Mouse (Mus musculus) hindbrain, embryonic 11.5 days (tissue): ENCODE measurements around the gene Prr19. TPM values are rescaled to one million over a fixed set of nuclear protein-coding genes. Genes with fewer than 3 reads are reported as not detected.

Experiments
- ATAC-seq: fragments of 200-750 bp; cut with Nextera tagmentation; 2 replicates; pipeline ENCODE4 v1.8.0; 2017; ENCODE audit warnings: mild to moderate bottlenecking, moderate TSS enrichment, moderate library complexity; ENCODE audit not compliant: low FRiP score
- DNase-seq: peaks from one replicate; pipeline ENCODE4 v3.0.0-alpha.2; 2015; ENCODE audit warnings: low spot score
- H3K27ac ChIP-seq: fragments of 300-500 bp; sonication (generic); 2 replicates; pipeline ENCODE4 v1.5.1; 2014; ENCODE audit warnings: mild to moderate bottlenecking, low read depth, low read length
- H3K27me3 ChIP-seq: fragments of 300-500 bp; sonication (generic); 2 replicates; pipeline ENCODE4 v1.6.1; 2014; ENCODE audit warnings: mild to moderate bottlenecking, low read length, moderate library complexity, mixed read lengths; ENCODE audit not compliant: control insufficient read depth, insufficient read depth
- H3K36me3 ChIP-seq: fragments of 300-500 bp; sonication (generic); 2 replicates; pipeline ENCODE4 v1.6.1; 2014; ENCODE audit warnings: mild to moderate bottlenecking, low read length, moderate library complexity, mixed read lengths; ENCODE audit not compliant: control insufficient read depth, insufficient read depth
- H3K4me1 ChIP-seq: fragments of 300-500 bp; sonication (generic); replicated peaks from 2 replicates; pipeline ENCODE4 v1.6.1; 2014; ENCODE audit warnings: low read length, mixed read lengths; ENCODE audit not compliant: control insufficient read depth, insufficient read depth
- H3K4me2 ChIP-seq: fragments of 300-500 bp; sonication (generic); replicated peaks from 2 replicates; pipeline ENCODE4 v1.6.1; 2014; ENCODE audit warnings: mild to moderate bottlenecking, low read depth, low read length
- H3K4me3 ChIP-seq: fragments of 300-500 bp; sonication (generic); 2 replicates; pipeline ENCODE4 v1.5.1; 2014; ENCODE audit warnings: low read depth, low read length
- H3K9ac ChIP-seq: fragments of 300-500 bp; sonication (generic); 2 replicates; pipeline ENCODE4 v1.6.1; 2014; ENCODE audit warnings: low read depth, low read length
- H3K9me3 ChIP-seq: fragments of 300-500 bp; sonication (generic); 2 replicates; pipeline ENCODE4 v1.6.1; 2016; ENCODE audit warnings: low read length; ENCODE audit not compliant: control insufficient read depth
- WGBS: fragments of 180-500 bp; shearing (Covaris S2); extraction: QIAGEN DNeasy Blood & Tissue Kit; methylation state at CpG from one replicate; pipeline ENCODE4 v1.1.7; 2014; 5-methylcytosine and 5-hydroxymethylcytosine counted together
- polyA plus RNA-seq: library from polyadenylated mRNA; unstranded; fragments of >200 nt; fragmentation: Nextera tagmentation; extraction: Ambion mirVana; gene quantifications from 2 replicates; pipeline ENCODE4 v1.2.1, GENCODE M21; 2014

Prr19 gene
- polyA plus RNA-seq, 1 experiment from 2014 or later: 1.3 TPM

DNA sequence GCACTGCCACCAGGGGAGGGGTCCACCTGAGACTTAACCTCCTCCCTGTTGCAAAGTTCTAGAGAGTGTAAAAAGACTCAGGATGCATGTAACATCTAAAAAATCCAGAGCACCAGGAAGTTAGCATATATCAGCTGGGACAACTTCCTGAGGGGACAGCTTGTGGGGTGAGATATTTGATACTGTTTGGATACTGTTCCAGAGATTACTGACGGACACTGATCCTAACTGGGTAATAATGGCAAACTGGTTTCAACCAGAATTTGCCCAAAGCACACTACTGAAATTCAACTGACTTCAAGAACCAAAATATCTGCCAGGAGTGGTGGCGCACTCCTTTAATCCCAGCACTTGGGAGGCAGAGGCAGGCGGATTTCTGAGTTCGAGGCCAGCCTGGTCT is 6.7 kb upstream of the Prr19 start:
- ATAC-seq: no peak
- Histone ChIP-seq H3K4me1 (no peaks in the 10 kb centered on the region), H3K4me3 (no peak overlapping the region), H3K9me3 (no peaks in the 10 kb centered on the region), H3K27ac (no peak overlapping the region), H3K36me3 (peaks cover 23% of the 10 kb centered on the region), H3K4me2 (no peak overlapping the region), H3K27me3 (no peaks in the 10 kb centered on the region), H3K9ac (no peak overlapping the region)
- no peak for DNase-seq
- WGBS: 91% methylated on average over 4 of the region's 4 CpGs

DNA sequence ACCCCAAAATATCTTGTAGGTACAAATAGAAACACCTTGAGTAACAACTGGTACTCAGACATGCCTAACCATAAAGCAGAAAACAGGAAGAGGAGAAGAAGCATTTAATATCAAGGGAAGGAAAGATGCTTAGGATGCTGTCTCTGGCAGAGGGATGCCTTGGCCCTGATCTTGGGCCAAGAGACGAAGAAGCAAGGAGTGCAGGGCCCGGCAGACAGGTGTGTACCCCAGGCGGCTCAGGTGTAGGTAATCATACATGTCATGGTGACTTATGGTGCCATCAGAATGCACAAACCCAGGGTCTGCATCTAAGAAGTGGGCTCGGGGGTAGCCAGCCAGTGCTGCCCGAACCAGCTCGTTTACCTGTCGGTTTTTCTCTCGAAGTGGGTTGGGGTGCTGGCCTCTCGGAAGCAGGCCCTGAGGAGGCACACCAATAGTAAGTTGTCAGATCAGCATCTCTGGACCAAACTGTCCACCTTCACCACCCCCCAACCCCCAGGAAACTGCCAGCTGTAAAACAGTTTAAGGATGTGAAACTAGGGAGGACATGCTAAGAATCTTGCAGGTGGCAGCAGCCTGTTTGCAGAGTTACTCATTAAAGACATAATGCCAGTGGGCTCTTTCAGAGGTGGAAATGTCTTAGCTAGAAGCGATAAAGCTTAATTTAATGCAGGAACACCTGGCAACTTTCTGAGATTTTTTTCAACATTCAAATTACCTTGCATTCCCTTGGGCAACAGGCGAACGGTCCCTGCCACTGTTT is 6.1 kb upstream of the Prr19 start:
- H3K4me3 ChIP-seq: no peak overlapping the region
- no peak overlapping the region for H3K9ac ChIP-seq
- peaks cover 19% of the 10 kb centered on the region for H3K36me3 ChIP-seq
- H3K9me3 ChIP-seq: no peaks in the 10 kb centered on the region
- 90% methylated on average over 12 of the region's 12 CpGs for WGBS
- no peak for ATAC-seq
- H3K27me3 ChIP-seq: no peaks in the 10 kb centered on the region
- no peak for DNase-seq
- H3K4me2 ChIP-seq: no peak overlapping the region
- no peaks in the 10 kb centered on the region for H3K4me1 ChIP-seq
- no peak overlapping the region for H3K27ac ChIP-seq

DNA sequence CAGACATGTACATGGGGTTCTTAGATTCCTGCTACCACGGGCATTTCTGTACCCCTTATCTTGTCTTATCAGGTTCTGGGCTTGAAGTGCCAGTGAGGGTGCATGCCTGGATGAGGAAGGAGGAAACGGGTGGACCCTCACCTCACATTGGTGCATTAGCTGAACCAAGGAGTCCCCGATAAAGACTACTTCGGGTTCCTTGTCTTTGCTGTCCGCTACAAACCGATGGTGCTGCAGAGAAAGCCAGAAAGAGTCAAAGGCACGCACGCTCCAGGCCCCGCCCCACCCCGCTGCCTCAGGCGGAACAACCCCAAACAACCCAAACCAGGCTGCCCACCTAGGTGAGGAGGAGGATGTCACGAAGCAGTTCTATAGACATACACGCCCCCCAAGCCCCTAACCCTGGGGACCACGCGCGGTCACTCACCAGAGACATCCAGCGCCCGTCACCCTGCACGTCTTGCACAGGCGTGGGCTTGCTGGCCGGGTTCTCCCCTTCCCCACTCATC is 4.2 kb upstream of the Prr19 start:
- peak; percentile 64 for DNase-seq
- WGBS: under 1% methylated on average over 21 of the region's 21 CpGs
- peak overlapping the region; percentile 75 for H3K4me2 ChIP-seq
- no peaks in the 10 kb centered on the region for H3K4me1 ChIP-seq
- H3K9ac ChIP-seq: peak overlapping the region; percentile 85
- H3K27me3 ChIP-seq: no peaks in the 10 kb centered on the region
- H3K9me3 ChIP-seq: no peaks in the 10 kb centered on the region
- H3K4me3 ChIP-seq: peak overlapping the region; percentile 78
- peaks cover 11% of the 10 kb centered on the region for H3K36me3 ChIP-seq
- no peak for ATAC-seq
- peak overlapping the region; percentile 87 for H3K27ac ChIP-seq

DNA sequence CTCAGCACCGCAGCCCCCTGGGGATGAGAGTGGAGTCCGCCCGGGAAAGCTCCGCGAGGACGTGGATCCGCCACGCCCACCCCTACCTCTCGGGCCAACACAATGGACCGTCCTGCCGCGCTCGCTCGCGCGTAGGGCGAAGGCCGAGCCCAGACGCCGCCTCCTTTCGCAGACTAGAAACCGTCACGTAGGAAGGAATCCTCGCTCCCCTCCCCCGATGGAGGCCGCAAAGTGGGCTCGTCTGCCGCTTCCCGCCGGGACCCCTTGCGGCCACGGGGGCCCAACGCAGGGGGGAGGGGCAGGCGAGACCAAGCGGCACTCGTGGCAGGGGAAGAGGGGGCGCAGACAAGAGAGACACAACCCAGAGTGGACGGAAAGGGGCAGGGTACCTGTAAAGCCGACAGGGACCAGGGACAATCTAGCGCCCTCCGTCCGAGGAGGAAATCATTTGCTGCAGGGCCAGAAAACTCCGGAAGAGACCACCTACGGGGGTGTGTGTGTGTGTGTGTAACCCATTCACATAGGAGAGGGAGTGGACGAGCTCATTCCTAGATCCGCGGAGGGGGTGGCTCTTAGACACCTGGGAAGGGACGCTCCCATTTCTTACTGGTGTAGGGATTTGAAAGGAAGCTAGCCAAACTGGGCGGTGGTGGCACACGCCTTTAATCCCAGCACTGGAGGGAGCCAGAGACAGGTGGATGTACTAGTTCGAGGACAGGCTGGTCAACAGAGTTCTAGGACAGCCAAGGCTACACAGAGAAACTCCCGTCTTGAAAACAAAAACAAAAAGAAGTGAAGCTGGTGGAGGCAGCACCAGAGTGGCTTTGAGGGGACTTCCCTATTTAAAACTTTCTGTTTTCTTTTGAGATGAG is 3.5 kb upstream of the Prr19 start, which contains the start of gene Pafah1b3:
TSS of gene Pafah1b3 (minus strand) at position 533 of the 872 bp plus-strand sequence.
- WGBS: under 1% methylated on average over 52 of the region's 52 CpGs
- no peaks in the 10 kb centered on the region for H3K4me1 ChIP-seq
- peak within 1 kb of the TSS; percentile 85 for H3K9ac ChIP-seq
- no peaks in the 10 kb centered on the region for H3K27me3 ChIP-seq
- DNase-seq (peak; percentile 94), ATAC-seq (peak; percentile 94)
- H3K4me2 ChIP-seq: peak within 1 kb of the TSS; percentile 75
- peak within 1 kb of the TSS; percentile 78 for H3K4me3 ChIP-seq
- peaks cover 8% of the 10 kb centered on the region for H3K36me3 ChIP-seq
- peak within 1 kb of the TSS; percentile 87 for H3K27ac ChIP-seq
- H3K9me3 ChIP-seq: no peaks in the 10 kb centered on the region

DNA sequence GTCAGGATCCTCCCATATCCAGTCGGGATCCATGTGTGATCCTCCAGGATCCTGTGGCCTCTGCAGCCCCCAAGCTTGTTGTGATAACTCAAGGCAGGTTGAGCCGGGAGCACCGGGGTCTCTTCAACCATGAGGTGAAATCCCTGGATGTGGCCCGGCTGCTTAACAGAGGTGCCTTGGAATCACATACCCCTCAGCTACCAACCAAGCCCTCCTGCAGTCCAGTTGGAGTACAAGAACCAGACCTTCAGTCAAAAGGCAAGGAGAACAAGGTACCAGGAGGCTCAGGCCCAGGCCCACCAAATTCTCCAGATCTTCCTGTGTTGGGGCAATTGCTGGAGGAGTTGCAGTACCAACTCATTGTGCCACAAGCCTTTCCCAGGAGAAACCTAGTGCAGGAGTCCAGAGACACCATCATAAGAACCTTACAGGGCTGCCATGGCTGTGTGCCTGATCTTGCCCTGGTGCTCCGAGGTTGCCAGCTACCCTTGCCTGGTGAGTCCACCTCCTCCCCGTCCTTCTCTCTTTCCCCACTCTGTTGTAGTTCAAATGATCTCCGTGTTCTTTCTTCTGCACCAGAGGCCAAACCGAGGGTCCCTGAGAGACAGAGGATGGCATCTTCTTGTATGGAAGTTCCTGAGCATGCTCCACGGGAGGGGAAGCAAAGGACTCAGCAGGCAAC is 1.9 kb downstream of the Prr19 start:
- DNase-seq (no peak), ATAC-seq (no peak)
- H3K4me1 ChIP-seq: no peaks in the 10 kb centered on the region
- H3K9me3 ChIP-seq: no peaks in the 10 kb centered on the region
- H3K4me3 ChIP-seq: no peak overlapping the region
- no peak overlapping the region for H3K9ac ChIP-seq
- no peaks in the 10 kb centered on the region for H3K36me3 ChIP-seq
- no peak overlapping the region for H3K4me2 ChIP-seq
- H3K27ac ChIP-seq: no peak overlapping the region
- 66% methylated on average over 9 of the region's 9 CpGs for WGBS
- no peaks in the 10 kb centered on the region for H3K27me3 ChIP-seq

DNA sequence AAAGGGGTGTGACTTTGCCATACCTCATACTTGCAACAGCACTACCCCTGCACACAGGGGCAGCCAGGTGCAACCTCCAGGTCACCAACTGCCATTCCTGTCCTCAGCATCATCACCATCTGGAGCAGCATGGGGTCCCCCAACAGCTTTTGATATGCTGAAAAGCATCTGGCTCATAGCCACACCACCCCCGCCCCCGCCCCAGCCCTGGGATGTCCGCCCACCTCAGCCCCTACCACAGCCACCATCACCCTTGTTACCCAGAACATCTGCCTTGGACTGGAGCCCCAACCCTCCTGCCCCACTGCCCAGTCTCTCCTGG is 2.4 kb downstream of the Prr19 start:
- Histone ChIP-seq H3K4me3 (no peak overlapping the region), H3K27ac (no peak overlapping the region), H3K4me2 (no peak overlapping the region), H3K9me3 (no peaks in the 10 kb centered on the region), H3K36me3 (no peaks in the 10 kb centered on the region), H3K9ac (no peak overlapping the region), H3K4me1 (no peaks in the 10 kb centered on the region), H3K27me3 (no peaks in the 10 kb centered on the region)
- no peak for DNase-seq
- WGBS: 64% methylated on average over 3 of the region's 3 CpGs
- ATAC-seq: no peak

DNA sequence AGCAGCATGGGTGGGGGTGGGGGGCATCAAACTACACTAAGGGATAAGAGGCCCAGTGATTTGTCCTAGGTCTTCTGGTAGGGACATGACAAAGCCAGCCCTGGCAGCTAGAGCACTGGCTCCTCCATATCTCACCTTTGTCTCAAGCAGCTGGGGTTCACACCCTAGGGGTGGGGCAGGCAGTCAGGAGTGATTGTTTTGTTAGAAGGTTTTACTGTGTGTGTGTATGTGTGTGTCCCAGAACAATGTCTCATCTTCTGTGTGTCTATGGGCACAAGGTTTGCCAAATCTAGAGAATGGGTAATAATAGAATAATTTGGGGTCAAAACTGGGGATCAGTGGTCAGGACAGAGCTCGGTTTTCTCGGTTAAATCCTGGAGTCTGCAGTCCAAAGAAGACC is 4.3 kb downstream of the Prr19 start:
- no peak for DNase-seq
- Histone ChIP-seq H3K4me3 (peak overlapping the region; percentile 53), H3K27ac (no peak overlapping the region), H3K36me3 (no peaks in the 10 kb centered on the region), H3K4me2 (peak overlapping the region; percentile 79), H3K4me1 (no peaks in the 10 kb centered on the region), H3K9me3 (no peaks in the 10 kb centered on the region), H3K9ac (peak overlapping the region; percentile 65), H3K27me3 (no peaks in the 10 kb centered on the region)
- peak; percentile 31; the same call in 1 of the 2 replicates for ATAC-seq
- WGBS: 0% methylated on average over 2 of the region's 2 CpGs

DNA sequence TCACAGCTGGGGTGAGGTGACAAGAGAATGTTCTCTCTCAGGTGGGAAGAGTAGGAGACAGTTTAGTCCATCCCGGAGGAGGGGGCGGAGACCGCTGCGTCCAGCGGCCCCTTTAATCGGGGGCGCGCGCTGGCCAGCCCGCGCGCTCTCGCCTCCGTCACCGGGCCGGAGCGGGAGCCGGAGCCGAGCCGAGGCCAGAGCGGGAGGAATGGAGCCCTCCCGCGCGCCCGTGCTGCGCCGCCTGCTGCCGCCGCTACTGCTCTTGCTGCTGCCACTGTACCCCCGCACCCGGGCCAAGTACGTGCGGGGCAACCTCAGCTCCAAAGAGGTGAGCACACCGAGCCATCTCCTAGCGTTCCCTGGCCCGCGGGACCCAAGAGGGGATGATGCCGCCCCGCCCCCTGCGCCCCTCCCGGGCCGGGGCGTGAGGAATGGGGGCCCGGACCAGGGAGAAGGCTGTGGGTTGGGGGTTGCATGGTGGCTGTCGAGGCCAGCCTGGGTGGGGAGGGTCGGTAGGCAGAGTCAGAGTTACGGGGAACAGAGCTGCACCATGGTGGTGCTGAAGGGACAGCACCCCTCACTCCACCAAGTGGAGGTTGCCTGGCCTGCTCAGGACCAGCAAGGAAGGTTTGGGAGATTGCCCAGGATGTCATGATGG is 4.9 kb downstream of the Prr19 start, which contains the start of gene Tmem145:
TSS of gene Tmem145 (plus strand) at position 151 of the 658 bp plus-strand sequence.
- Histone ChIP-seq H3K36me3 (no peaks in the 10 kb centered on the region), H3K27me3 (no peaks in the 10 kb centered on the region), H3K9me3 (no peaks in the 10 kb centered on the region), H3K27ac (peak within 1 kb of the TSS; percentile 51; the same call in 1 of the 2 replicates), H3K4me3 (peak within 1 kb of the TSS; percentile 53), H3K4me2 (peak within 1 kb of the TSS; percentile 79), H3K9ac (peak within 1 kb of the TSS; percentile 65), H3K4me1 (no peaks in the 10 kb centered on the region)
- DNase-seq: peak; percentile 83
- WGBS: 1% methylated on average over 47 of the region's 47 CpGs
- ATAC-seq: peak; percentile 75
